Mouse (Mus musculus): ENCODE data around the gene Vezt.

- TF ChIP-seq POLR2A (IDR thresholded peaks at IDR 0.05; ENCODE audit: extremely low read depth, insufficient read depth, low read length) (no peak), CTCF (IDR thresholded peaks at IDR 0.05; ENCODE audit: extremely low read depth, insufficient read depth, low read length) (no peak)
Observed at GRCm38 (mm10) chr10:93916778-93917177, 118.8 kb downstream of the Vezt start.
